Mouse (Mus musculus): ENCODE results near the gene Acads. TPM values are rescaled to one million over a fixed set of nuclear protein-coding genes. Genes with fewer than 3 reads are reported as not detected.
A peak's percentile ranks its signal among the peaks of the same experiment; 100 is the strongest.
"Not testable (repeated sequence)": the region's sequence is repeated elsewhere in the genome, so short reads cannot be mapped to it uniquely, and the experiment has no call there.

Acads gene
- polyA plus RNA-seq, 1 experiment from 2014 or later = 141 TPM

- no peak for TF ChIP-seq CTCF (IDR thresholded peaks at IDR 0.05)
- POLR2A ChIA-PET = interaction anchor here (1.9 kb wide), 1 partner anchor 7 kb away, joined by 5 read pairs; the partner anchor contains the start of gene Unc119b
- no peak for DNase-seq (ENCODE audit: low read depth, low spot score)
- in situ Hi-C loops (cut with MboI; ENCODE audit: low pct_unique_long_range_greater_than_20kb) = loop anchor here (5.0 kb wide), 1 partner anchor 111 kb away; the partner anchor contains the start of gene Pop5
- ATAC-seq = no peak
- no peaks in the 10 kb centered on the region for H3K27me3 ChIP-seq
- CTCF ChIA-PET = interaction anchor here (2.5 kb wide), 1 partner anchor 39 kb away, joined by 15 read pairs; no protein-coding TSS in a partner anchor
Measured at GRCm38 (mm10) chr5:115126578-115127312, 7.6 kb upstream of the Acads start.

GRCm38 (mm10) chr5:115125211-115125871 lies 6.2 kb upstream of the Acads start:
- ChIA-PET CTCF (interaction anchor here (0.8 to 2.5 kb wide), 17 partner anchors 10 to 152 kb away, joined by 3 to 15 read pairs (median 4); partner anchors contain the start of genes Mlec, Pop5 and Unc119b), POLR2A (interaction anchor here (0.6 to 1.9 kb wide), 4 partner anchors 9 to 223 kb away, joined by 5 to 9 read pairs (median 5); partner anchors contain the start of gene Unc119b)
- ATAC-seq (peak; percentile 40), DNase-seq (ENCODE audit: low read depth, low spot score) (no peak)
- no peaks in the 10 kb centered on the region for H3K27me3 ChIP-seq
- no peak for TF ChIP-seq CTCF (IDR thresholded peaks at IDR 0.05)
- in situ Hi-C loops (cut with MboI; ENCODE audit: low pct_unique_long_range_greater_than_20kb) = loop anchor here (5.0 kb wide), 1 partner anchor 112 kb away; the partner anchor contains the start of gene Pop5

GRCm38 (mm10) chr5:115124690-115125089 lies 5.5 kb upstream of the Acads start:
- ChIA-PET POLR2A (interaction anchor here (0.6 to 1.4 kb wide), 2 partner anchors 38 to 223 kb away, joined by 5 to 9 read pairs; no protein-coding TSS in a partner anchor), CTCF (interaction anchor here (0.8 to 2.5 kb wide), 16 partner anchors 11 to 146 kb away, joined by 3 to 15 read pairs (median 5); partner anchors contain the start of genes Mlec, Pop5 and Unc119b)
- ATAC-seq (no peak), DNase-seq (ENCODE audit: low read depth, low spot score) (no peak)
- TF ChIP-seq CTCF (IDR thresholded peaks at IDR 0.05) = no peak
- no peaks in the 10 kb centered on the region for H3K27me3 ChIP-seq
- in situ Hi-C loops (cut with MboI; ENCODE audit: low pct_unique_long_range_greater_than_20kb) = loop anchor here (5.0 kb wide), 1 partner anchor 113 kb away; the partner anchor contains the start of gene Pop5

- peak; percentile 23 for ATAC-seq
Measured at GRCm38 (mm10) chr5:115120978-115121377, 1.8 kb upstream of the Acads start.

GRCm38 (mm10) chr5:115117467-115117866 lies 1.7 kb downstream of the Acads start:
- in situ Hi-C loops (cut with MboI; ENCODE audit: low pct_unique_long_range_greater_than_20kb) = no loop called here
- ChIA-PET CTCF (interaction anchor here (0.6 to 1.8 kb wide), 2 partner anchors 9 to 139 kb away, joined by 3 to 7 read pairs; no protein-coding TSS in a partner anchor), POLR2A (interaction anchor here (0.6 kb wide), 1 partner anchor 19 kb away, joined by 5 read pairs; no protein-coding TSS in a partner anchor)
- H3K27me3 ChIP-seq = no peaks in the 10 kb centered on the region
- no peak for ATAC-seq
- no peak for TF ChIP-seq CTCF (IDR thresholded peaks at IDR 0.05)
- no peak for DNase-seq (ENCODE audit: low read depth, low spot score)

More at GRCm38 (mm10) chr5:115120978-115121377, 1.8 kb upstream of the Acads start:
- ChIA-PET POLR2A (interaction anchor here (1.2 kb wide), 1 partner anchor 35 kb away, joined by 4 read pairs; no protein-coding TSS in a partner anchor), CTCF (interaction anchor here (1.0 kb wide), 1 partner anchor 40 kb away, joined by 3 read pairs; no protein-coding TSS in a partner anchor)
- TF ChIP-seq CTCF (IDR thresholded peaks at IDR 0.05) = no peak
- no peaks in the 10 kb centered on the region for H3K27me3 ChIP-seq
- in situ Hi-C loops (cut with MboI; ENCODE audit: low pct_unique_long_range_greater_than_20kb) = no loop called here
- no peak for DNase-seq (ENCODE audit: low read depth, low spot score)

GRCm38 (mm10) chr5:115116426-115116825 lies 2.7 kb downstream of the Acads start:
- no peak for TF ChIP-seq CTCF (IDR thresholded peaks at IDR 0.05)
- ATAC-seq (no peak), DNase-seq (ENCODE audit: low read depth, low spot score) (no peak)
- no peaks in the 10 kb centered on the region for H3K27me3 ChIP-seq
- ChIA-PET POLR2A (interaction anchor here (0.5 kb wide), 2 partner anchors 45 to 232 kb away, joined by 3 read pairs; no protein-coding TSS in a partner anchor), CTCF (interaction anchor here (0.9 to 1.8 kb wide), 3 partner anchors 11 to 138 kb away, joined by 3 to 7 read pairs (median 6); no protein-coding TSS in a partner anchor)
- in situ Hi-C loops (cut with MboI; ENCODE audit: low pct_unique_long_range_greater_than_20kb) = no loop called here

DNA sequence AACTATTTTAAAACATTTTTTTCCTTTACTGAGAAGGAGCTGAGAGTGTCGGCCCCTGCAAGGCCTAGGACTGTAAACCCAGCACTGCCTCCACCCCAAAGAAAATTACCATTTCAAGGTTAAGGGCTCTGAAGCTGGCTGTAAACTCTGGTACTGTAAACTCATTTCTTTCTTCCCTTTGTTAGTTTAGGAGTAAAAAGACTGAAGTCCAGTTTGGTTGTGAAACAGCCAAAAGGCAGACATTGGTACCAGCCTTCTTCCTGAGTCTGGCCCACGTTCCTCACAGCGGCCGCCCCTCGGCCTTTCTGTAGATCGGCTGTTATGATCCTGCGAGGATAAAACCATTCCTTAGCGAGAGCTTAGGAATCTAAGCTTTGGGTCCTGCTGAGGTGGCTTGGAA lies 4.6 kb downstream of the Acads start:
- DNase-seq (ENCODE audit: low read depth, low spot score) = no peak
- in situ Hi-C loops (cut with MboI; ENCODE audit: low pct_unique_long_range_greater_than_20kb) = no loop called here
- CTCF ChIA-PET = interaction anchor here (1.0 to 2.0 kb wide), 4 partner anchors 14 to 90 kb away, joined by 3 to 5 read pairs (median 3); partner anchors contain the start of gene Gm10401

DNA sequence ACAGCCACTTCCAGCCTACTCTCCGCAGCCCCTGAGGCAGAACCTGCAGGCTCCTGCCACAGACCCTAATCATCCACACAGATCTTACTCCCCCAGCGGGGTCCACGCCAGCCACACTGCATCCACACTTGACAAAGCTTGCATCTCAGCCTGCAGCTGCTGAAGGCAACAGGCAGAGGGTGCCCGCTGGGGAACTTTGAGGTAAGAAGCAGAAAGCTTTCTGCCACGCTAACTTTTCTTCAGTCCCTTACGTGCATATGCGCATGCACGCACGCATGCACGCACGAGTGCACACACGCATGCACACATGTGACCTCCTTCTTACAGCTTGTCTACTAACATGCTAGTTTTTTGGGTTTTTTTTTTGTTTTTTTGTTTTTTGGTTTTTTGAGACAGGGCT lies 5.9 kb downstream of the Acads start:
- CTCF ChIA-PET = no interaction called here
- no peak for TF ChIP-seq CTCF (IDR thresholded peaks at IDR 0.05)
- POLR2A ChIA-PET = no interaction called here
- in situ Hi-C loops (cut with MboI; ENCODE audit: low pct_unique_long_range_greater_than_20kb) = no loop called here
- no peak for ATAC-seq
- no peak for DNase-seq (ENCODE audit: low read depth, low spot score)
- no peaks in the 10 kb centered on the region for H3K27me3 ChIP-seq

More for the DNA sequence above, 4.6 kb downstream of the Acads start:
- no peak for TF ChIP-seq CTCF (IDR thresholded peaks at IDR 0.05)
- POLR2A ChIA-PET = no interaction called here
- ATAC-seq = no peak
- no peaks in the 10 kb centered on the region for H3K27me3 ChIP-seq

DNA sequence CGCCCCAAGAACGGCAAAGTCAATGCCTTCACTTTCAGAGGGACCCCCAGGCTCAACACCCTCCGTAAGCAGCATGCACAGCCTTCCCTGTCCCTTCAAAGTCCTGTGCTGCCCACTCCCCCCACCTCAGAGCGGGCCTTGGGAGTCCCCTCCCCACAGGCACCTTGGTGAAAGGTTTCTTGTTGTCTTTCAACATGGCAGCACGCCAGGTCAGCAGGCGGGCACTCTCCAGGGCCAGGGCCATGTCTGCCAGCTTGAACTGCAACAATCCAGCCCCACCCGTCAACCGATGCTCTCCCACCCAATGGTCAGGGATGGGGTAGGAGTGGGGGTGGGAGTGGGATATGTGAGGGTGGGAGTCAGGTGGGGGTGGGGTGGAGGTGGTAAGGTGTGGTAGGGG lies 8.0 kb downstream of the Acads start:
- DNase-seq (ENCODE audit: low read depth, low spot score) (no peak), ATAC-seq (no peak)
- no peaks in the 10 kb centered on the region for H3K27me3 ChIP-seq
- in situ Hi-C loops (cut with MboI; ENCODE audit: low pct_unique_long_range_greater_than_20kb) = no loop called here
- ChIA-PET CTCF (interaction anchor here (1.4 kb wide), 1 partner anchor 132 kb away, joined by 11 read pairs; no protein-coding TSS in a partner anchor), POLR2A (no interaction called here)
- no peak for TF ChIP-seq CTCF (IDR thresholded peaks at IDR 0.05)

DNA sequence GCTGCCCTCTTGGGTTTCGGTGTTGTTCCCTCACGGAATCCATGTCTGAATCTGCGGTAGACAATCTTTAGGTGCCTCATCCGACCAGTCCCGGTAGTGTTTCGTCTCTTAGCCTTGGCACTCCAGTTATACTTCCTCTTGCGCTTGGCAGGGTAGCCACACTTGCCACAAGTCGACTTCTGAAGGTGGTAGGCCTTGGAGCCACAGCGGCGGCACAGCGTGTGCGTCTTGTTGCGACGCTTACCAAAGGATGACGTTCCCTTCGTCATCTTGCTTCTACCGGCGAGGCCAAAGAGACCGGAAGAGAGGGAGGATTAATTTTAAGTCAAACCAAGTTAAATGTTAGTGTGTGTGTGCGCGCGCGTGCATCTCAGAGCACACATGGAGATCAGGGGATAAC lies 15.9 kb downstream of the Acads start:
- H3K27me3 ChIP-seq; POLR2A ChIA-PET; DNase-seq (ENCODE audit: low read depth, low spot score); ATAC-seq; in situ Hi-C loops (cut with MboI; ENCODE audit: low pct_unique_long_range_greater_than_20kb): not testable (repeated sequence)
- CTCF ChIA-PET = interaction anchor here (2.1 kb wide), 1 partner anchor 125 kb away, joined by 7 read pairs; no protein-coding TSS in a partner anchor

Measured in Patski (cell line).